Mouse (Mus musculus) midbrain, embryonic 13.5 days (tissue): ENCODE data around the gene Rgs2. TPM values are rescaled to one million over a fixed set of nuclear protein-coding genes. Genes with fewer than 3 reads are reported as not detected.

Source experiments
- ATAC-seq: fragments of 200-750 bp; cut with Nextera tagmentation; 2 replicates; pipeline ENCODE4 v1.8.0; 2017; ENCODE audit warnings: mild to moderate bottlenecking, moderate TSS enrichment, moderate library complexity
- H3K27ac ChIP-seq: fragments of 300-500 bp; sonication (generic); 2 replicates; pipeline ENCODE4 v1.5.1; 2015; ENCODE audit warnings: inconsistent platforms, mild to moderate bottlenecking, moderate library complexity
- H3K27me3 ChIP-seq: fragments of 300-500 bp; sonication (generic); 2 replicates; pipeline ENCODE4 v1.6.1; 2015; ENCODE audit warnings: mild to moderate bottlenecking, inconsistent platforms
- H3K36me3 ChIP-seq: fragments of 300-500 bp; sonication (generic); 2 replicates; pipeline ENCODE4 v1.6.1; 2015; ENCODE audit warnings: mild to moderate bottlenecking, inconsistent platforms
- H3K4me1 ChIP-seq: fragments of 300-500 bp; sonication (generic); replicated peaks from 2 replicates; pipeline ENCODE4 v1.6.1; 2015; ENCODE audit warnings: inconsistent platforms
- H3K4me2 ChIP-seq: fragments of 300-500 bp; sonication (generic); replicated peaks from 2 replicates; pipeline ENCODE4 v1.6.1; 2015; ENCODE audit warnings: moderate library complexity, mild to moderate bottlenecking, inconsistent platforms
- H3K4me3 ChIP-seq: fragments of 300-500 bp; sonication (generic); replicated peaks from 2 replicates; pipeline ENCODE4 v1.5.1; 2015; ENCODE audit warnings: mild to moderate bottlenecking, inconsistent platforms
- H3K9ac ChIP-seq: fragments of 300-500 bp; sonication (generic); replicated peaks from 2 replicates; pipeline ENCODE4 v1.6.1; 2015; ENCODE audit warnings: mild to moderate bottlenecking, inconsistent platforms
- H3K9me3 ChIP-seq: fragments of 300-500 bp; sonication (generic); 2 replicates; pipeline ENCODE4 v1.6.1; 2016; ENCODE audit warnings: mild to moderate bottlenecking, inconsistent platforms
- WGBS: fragments of 180-500 bp; shearing (Covaris S2); methylation state at CpG from one replicate; pipeline ENCODE4 v1.1.7; 2015; 5-methylcytosine and 5-hydroxymethylcytosine counted together
- polyA plus RNA-seq: library from polyadenylated mRNA; unstranded; fragments of >200 nt; fragmentation: Nextera tagmentation; extraction: Ambion mirVana; gene quantifications from 2 replicates; pipeline ENCODE4 v1.2.1, GENCODE M21; 2015

Rgs2 gene
- 170 and 177 TPM in 2 replicates for polyA plus RNA-seq

- peak; percentile 99 for ATAC-seq
- Histone ChIP-seq H3K27ac (peak within 1 kb of the TSS; percentile 88), H3K27me3 (no peaks in the 10 kb centered on the region), H3K36me3 (peaks cover 19% of the 10 kb centered on the region), H3K4me3 (peak within 1 kb of the TSS; percentile 83), H3K9me3 (no peaks in the 10 kb centered on the region), H3K4me2 (peak within 1 kb of the TSS; percentile 87), H3K9ac (peak within 1 kb of the TSS; percentile 86), H3K4me1 (peaks cover 45% of the 10 kb centered on the region)
- WGBS = under 1% methylated on average over 55 of the region's 57 CpGs
Measured at GRCm38 (mm10) chr1:144003904-144004740, at the start of gene Rgs2. TSS of gene Rgs2 (minus strand) at chr1:144004161.

- no peak overlapping the region for H3K27ac ChIP-seq
- H3K9ac ChIP-seq = no peak overlapping the region
- WGBS = 85% methylated on average over 4 of the region's 4 CpGs
- no peaks in the 10 kb centered on the region for H3K9me3 ChIP-seq
- no peak overlapping the region for H3K4me3 ChIP-seq
- H3K4me2 ChIP-seq = no peak overlapping the region
- no peaks in the 10 kb centered on the region for H3K27me3 ChIP-seq
- no peaks in the 10 kb centered on the region for H3K36me3 ChIP-seq
- no peak for ATAC-seq
- H3K4me1 ChIP-seq = no peaks in the 10 kb centered on the region
Measured at GRCm38 (mm10) chr1:144053401-144053800, 49.4 kb upstream of the Rgs2 start.

- Histone ChIP-seq H3K36me3 (no peaks in the 10 kb centered on the region), H3K4me3 (no peak overlapping the region), H3K27ac (no peak overlapping the region), H3K4me1 (no peaks in the 10 kb centered on the region), H3K27me3 (no peaks in the 10 kb centered on the region), H3K4me2 (no peak overlapping the region), H3K9me3 (no peaks in the 10 kb centered on the region), H3K9ac (no peak overlapping the region)
- 98% methylated on average over 2 of the region's 2 CpGs for WGBS
- no peak for ATAC-seq
Measured at GRCm38 (mm10) chr1:144041826-144042225, 37.9 kb upstream of the Rgs2 start.

- H3K4me3 ChIP-seq = no peak overlapping the region
- no peaks in the 10 kb centered on the region for H3K4me1 ChIP-seq
- H3K36me3 ChIP-seq = no peaks in the 10 kb centered on the region
- WGBS = 79% methylated on average over 1 of the region's 1 CpGs
- H3K9ac ChIP-seq = no peak overlapping the region
- no peak for ATAC-seq
- no peak overlapping the region for H3K27ac ChIP-seq
- no peak overlapping the region for H3K4me2 ChIP-seq
- H3K27me3 ChIP-seq = no peaks in the 10 kb centered on the region
- no peaks in the 10 kb centered on the region for H3K9me3 ChIP-seq
Measured at GRCm38 (mm10) chr1:144033498-144033897, 29.5 kb upstream of the Rgs2 start.

- H3K4me2 ChIP-seq = no peak overlapping the region
- no peak overlapping the region for H3K4me3 ChIP-seq
- peak; percentile 77; the same call in 1 of the 2 replicates for ATAC-seq
- WGBS = 43% methylated on average over 6 of the region's 6 CpGs
- no peaks in the 10 kb centered on the region for H3K36me3 ChIP-seq
- H3K27me3 ChIP-seq = no peaks in the 10 kb centered on the region
- no peak overlapping the region for H3K9ac ChIP-seq
- no peak overlapping the region for H3K27ac ChIP-seq
- no peaks in the 10 kb centered on the region for H3K9me3 ChIP-seq
- no peaks in the 10 kb centered on the region for H3K4me1 ChIP-seq
Measured at GRCm38 (mm10) chr1:144030499-144030898, 26.5 kb upstream of the Rgs2 start.

GRCm38 (mm10) chr1:144029679-144030078 lies 25.7 kb upstream of the Rgs2 start:
- no peaks in the 10 kb centered on the region for H3K27me3 ChIP-seq
- H3K4me2 ChIP-seq = no peak overlapping the region
- no peak overlapping the region for H3K4me3 ChIP-seq
- no peaks in the 10 kb centered on the region for H3K9me3 ChIP-seq
- ATAC-seq = no peak
- H3K27ac ChIP-seq = no peak overlapping the region
- no peaks in the 10 kb centered on the region for H3K4me1 ChIP-seq
- 94% methylated on average over 10 of the region's 10 CpGs for WGBS
- no peaks in the 10 kb centered on the region for H3K36me3 ChIP-seq
- H3K9ac ChIP-seq = no peak overlapping the region

GRCm38 (mm10) chr1:144018417-144018958 lies 14.5 kb upstream of the Rgs2 start:
- Histone ChIP-seq H3K9me3 (no peaks in the 10 kb centered on the region), H3K4me3 (no peak overlapping the region), H3K36me3 (no peaks in the 10 kb centered on the region), H3K27me3 (no peaks in the 10 kb centered on the region), H3K9ac (no peak overlapping the region), H3K4me1 (no peaks in the 10 kb centered on the region), H3K4me2 (no peak overlapping the region), H3K27ac (no peak overlapping the region)
- peak; percentile 43; the same call in 1 of the 2 replicates for ATAC-seq
- 87% methylated on average over 7 of the region's 7 CpGs for WGBS

GRCm38 (mm10) chr1:144013913-144014312 lies 10.0 kb upstream of the Rgs2 start:
- no peaks in the 10 kb centered on the region for H3K27me3 ChIP-seq
- no peak overlapping the region for H3K9ac ChIP-seq
- H3K9me3 ChIP-seq = no peaks in the 10 kb centered on the region
- H3K4me2 ChIP-seq = no peak overlapping the region
- H3K36me3 ChIP-seq = no peaks in the 10 kb centered on the region
- no peak overlapping the region for H3K27ac ChIP-seq
- ATAC-seq = no peak
- no peak overlapping the region for H3K4me3 ChIP-seq
- H3K4me1 ChIP-seq = no peaks in the 10 kb centered on the region

GRCm38 (mm10) chr1:144007341-144007740 lies 3.4 kb upstream of the Rgs2 start:
- Histone ChIP-seq H3K4me1 (peaks cover 18% of the 10 kb centered on the region), H3K36me3 (no peaks in the 10 kb centered on the region), H3K4me3 (no peak overlapping the region), H3K9me3 (no peaks in the 10 kb centered on the region), H3K27ac (no peak overlapping the region), H3K4me2 (no peak overlapping the region), H3K27me3 (no peaks in the 10 kb centered on the region), H3K9ac (no peak overlapping the region)
- 74% methylated on average over 6 of the region's 6 CpGs for WGBS
- ATAC-seq = no peak

- Histone ChIP-seq H3K4me3 (no peak overlapping the region; the same call in 1 of the 2 replicates), H3K27ac (no peak overlapping the region), H3K36me3 (peaks cover 5% of the 10 kb centered on the region), H3K9me3 (no peaks in the 10 kb centered on the region), H3K4me1 (peaks cover 26% of the 10 kb centered on the region), H3K27me3 (no peaks in the 10 kb centered on the region), H3K4me2 (peak overlapping the region; percentile 36), H3K9ac (no peak overlapping the region)
- 1% methylated on average over 8 of the region's 8 CpGs for WGBS
- no peak for ATAC-seq
Measured at GRCm38 (mm10) chr1:144006542-144006941, 2.6 kb upstream of the Rgs2 start.

GRCm38 (mm10) chr1:144005648-144006047 lies 1.7 kb upstream of the Rgs2 start:
- Histone ChIP-seq H3K27ac (no peak overlapping the region), H3K4me1 (peaks cover 33% of the 10 kb centered on the region), H3K9ac (no peak overlapping the region), H3K36me3 (peaks cover 14% of the 10 kb centered on the region), H3K9me3 (no peaks in the 10 kb centered on the region), H3K4me3 (no peak overlapping the region), H3K27me3 (no peaks in the 10 kb centered on the region), H3K4me2 (no peak overlapping the region)
- ATAC-seq = no peak

GRCm38 (mm10) chr1:144004741-144005140 lies 780 bp upstream of the Rgs2 start:
- Histone ChIP-seq H3K9ac (peak overlapping the region; percentile 86), H3K27ac (peak overlapping the region; percentile 79), H3K9me3 (no peaks in the 10 kb centered on the region), H3K4me3 (peak overlapping the region; percentile 83), H3K4me1 (peaks cover 41% of the 10 kb centered on the region), H3K4me2 (peak overlapping the region; percentile 87), H3K27me3 (no peaks in the 10 kb centered on the region), H3K36me3 (peaks cover 19% of the 10 kb centered on the region)
- no peak for ATAC-seq
- WGBS = under 1% methylated on average over 9 of the region's 9 CpGs
